Comparison of ENCODE assay signal across 19 mouse cellular contexts in the genomic region with DNA sequence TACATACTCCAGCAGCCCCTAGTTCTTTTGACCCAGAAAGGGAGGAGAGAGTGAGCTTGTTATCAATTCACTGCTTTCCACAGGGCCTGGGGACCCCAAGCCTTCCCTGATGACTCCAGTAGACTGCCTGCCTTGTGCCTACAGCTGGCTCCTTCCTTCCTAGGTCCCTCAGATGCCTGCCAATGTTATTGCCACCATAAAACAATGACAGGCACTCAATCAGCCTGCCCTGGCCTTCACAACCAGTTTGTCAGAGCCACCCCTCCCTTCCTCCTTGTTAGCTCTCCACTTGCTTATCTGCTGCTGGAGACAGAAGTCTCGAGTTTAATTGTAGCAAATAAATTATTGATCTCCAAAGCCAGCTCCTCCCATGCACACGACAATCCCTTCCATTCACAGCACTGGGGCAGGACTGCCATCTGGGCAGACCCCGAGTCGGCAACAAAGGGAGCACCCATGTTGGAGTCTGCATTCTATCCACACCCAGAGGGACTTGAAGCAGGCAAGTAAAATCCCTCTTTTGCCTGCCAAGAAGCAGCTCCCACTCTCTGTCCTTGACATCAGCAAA.
A peak's percentile ranks its signal among the peaks of the same experiment; 100 is the strongest.
DNase-seq lines count a peak whose midpoint lies in the region; ATAC-seq and TF ChIP-seq lines count a peak whose summit lies in the region.
"Had no signal": no experiment of that assay in that cellular context is flagged by ENCODE, and none has a peak within 500 bp of the region (broad histone marks: within the 10 kb centered on the region; RNA-seq: fewer than 3 reads in every experiment).

No protein-coding gene starts in this region.

- H3K36me3 ChIP-seq in kidney, postnatal 0 days (ENCODE audit: insufficient read depth, low read length) = no peaks in the 10 kb centered on the region
- H3K36me3 ChIP-seq in kidney, adult 2 months (ENCODE audit: control insufficient read depth, insufficient read depth, low read length) = no peaks in the 10 kb centered on the region
- H3K36me3 ChIP-seq in limb, embryonic 10.5 days = no peaks in the 10 kb centered on the region
- H3K36me3 ChIP-seq in forebrain, embryonic 11.5 days (ENCODE audit: control insufficient read depth, insufficient read depth, low read length) = no peaks in the 10 kb centered on the region
- H3K36me3 ChIP-seq: embryonic facial prominence, embryonic 10.5 days; forebrain, embryonic 15.5 days; heart, embryonic 10.5 days; limb, embryonic 13.5 days; midbrain, embryonic 12.5 days had no signal

- TF ChIP-seq CTCF in kidney, postnatal 0 days (IDR thresholded peaks at IDR 0.05; ENCODE audit: low read depth) = no peak
- no peak for TF ChIP-seq CTCF in kidney, adult 2 months (conservative IDR thresholded peaks at IDR 0.05; ENCODE audit: insufficient read depth, insufficient read length, low read depth, low read length)

- no peaks in the 10 kb centered on the region for H3K9me3 ChIP-seq in kidney, postnatal 0 days (replicated peaks; ENCODE audit: low read length)
- no peaks in the 10 kb centered on the region for H3K9me3 ChIP-seq in limb, embryonic 10.5 days (replicated peaks)
- no peaks in the 10 kb centered on the region; the same call in 1 of the 2 replicates for H3K9me3 ChIP-seq in forebrain, embryonic 11.5 days (ENCODE audit: control insufficient read depth, low read length)
- H3K9me3 ChIP-seq: embryonic facial prominence, embryonic 10.5 days; forebrain, embryonic 15.5 days; heart, embryonic 10.5 days; limb, embryonic 13.5 days had no signal

- no peak overlapping the region for H3K4me2 ChIP-seq in kidney, postnatal 0 days (ENCODE audit: low read length)
- no peak overlapping the region for H3K4me2 ChIP-seq in forebrain, embryonic 11.5 days (ENCODE audit: low read depth, low read length, severe bottlenecking)
- H3K4me2 ChIP-seq: forebrain, embryonic 15.5 days; limb, embryonic 13.5 days; midbrain, embryonic 12.5 days had no signal

- no peak for ATAC-seq in kidney, postnatal 0 days (replicated peaks; ENCODE audit: low FRiP score, low read depth)
- ATAC-seq in forebrain, embryonic 11.5 days (replicated peaks; ENCODE audit: low FRiP score) = no peak
- ATAC-seq: forebrain, embryonic 15.5 days had no signal

- no peak for TF ChIP-seq POLR2A in kidney, adult 2 months (IDR thresholded peaks at IDR 0.05; ENCODE audit: low read depth, low read length)

- no peak overlapping the region for H3K4me3 ChIP-seq in kidney, postnatal 0 days (replicated peaks; ENCODE audit: low read depth, low read length)
- no peak overlapping the region for H3K4me3 ChIP-seq in kidney, adult 2 months (ENCODE audit: insufficient read depth, low read depth, low read length)
- no peak overlapping the region for H3K4me3 ChIP-seq in limb, embryonic 10.5 days
- H3K4me3 ChIP-seq in forebrain, embryonic 11.5 days (ENCODE audit: low read depth, low read length) = no peak overlapping the region
- H3K4me3 ChIP-seq: embryonic facial prominence, embryonic 10.5 days; forebrain, embryonic 15.5 days; heart, embryonic 10.5 days; limb, embryonic 13.5 days; midbrain, embryonic 12.5 days; myocyte had no signal

- H3K4me1 ChIP-seq in kidney, postnatal 0 days (replicated peaks; ENCODE audit: insufficient read depth, low read length) = peaks cover 12% of the 10 kb centered on the region; the same call in 1 of the 2 replicates
- H3K4me1 ChIP-seq in kidney, adult 2 months (ENCODE audit: control insufficient read depth, insufficient read depth, low read length) = no peaks in the 10 kb centered on the region
- H3K4me1 ChIP-seq in limb, embryonic 10.5 days = peaks cover 32% of the 10 kb centered on the region
- H3K4me1 ChIP-seq in forebrain, embryonic 11.5 days (replicated peaks; ENCODE audit: control insufficient read depth, insufficient read depth, low read length) = 0 out of 2 replicates have a peak, but pooled peaks cover 5% of the 10 kb centered on the region

- DNase-seq in kidney, postnatal 0 days (ENCODE audit: low spot score) = peak; percentile 44
- no peak for DNase-seq in kidney, adult 2 months
- DNase-seq in ZHBTc4 (ENCODE audit: low read depth, low spot score) = peak; percentile 22
- peak; percentile 70 for DNase-seq in adrenal gland, postnatal 14 days
- no peak for DNase-seq in limb, embryonic 10.5 days (ENCODE audit: low spot score)
- no peak for DNase-seq in forebrain, embryonic 11.5 days (ENCODE audit: low spot score)
- DNase-seq in layer of hippocampus, adult 11-12 months (ENCODE audit: low spot score) = no peak
- no peak for DNase-seq in urinary bladder, postnatal 25 days (ENCODE audit: low spot score)
- DNase-seq: cerebellum, adult 11 months; cerebellum, postnatal 25 days; gastrocnemius, postnatal 36 days; heart, postnatal 10 days; thymus, postnatal 14 days had no signal

- no peak overlapping the region for H3K27ac ChIP-seq in kidney, postnatal 0 days
- H3K27ac ChIP-seq in kidney, adult 2 months (ENCODE audit: insufficient read depth, low read depth, low read length) = no peak overlapping the region
- peak overlapping the region; percentile 0; the same call in 1 of the 2 replicates for H3K27ac ChIP-seq in limb, embryonic 10.5 days
- H3K27ac ChIP-seq in forebrain, embryonic 11.5 days (ENCODE audit: low read depth, low read length) = no peak overlapping the region
- H3K27ac ChIP-seq: embryonic facial prominence, embryonic 10.5 days; forebrain, embryonic 15.5 days; heart, embryonic 10.5 days; limb, embryonic 13.5 days; midbrain, embryonic 12.5 days had no signal

- WGBS in kidney, postnatal 0 days = 7% methylated on average over 4 of the region's 4 CpGs
- WGBS in kidney, adult 2 months = 32% methylated on average over 4 of the region's 4 CpGs
- 31% methylated on average over 4 of the region's 4 CpGs for WGBS in limb, embryonic 10.5 days
- WGBS in forebrain, embryonic 11.5 days = 75% methylated on average over 4 of the region's 4 CpGs

- H3K9ac ChIP-seq in kidney, postnatal 0 days (ENCODE audit: low read depth, low read length) = no peak overlapping the region
- no peak overlapping the region for H3K9ac ChIP-seq in forebrain, embryonic 11.5 days (ENCODE audit: low read length)
- H3K9ac ChIP-seq: forebrain, embryonic 15.5 days; limb, embryonic 13.5 days; midbrain, embryonic 12.5 days had no signal

- no peaks in the 10 kb centered on the region for H3K27me3 ChIP-seq in kidney, postnatal 0 days (ENCODE audit: insufficient read depth, low read length)
- no peaks in the 10 kb centered on the region for H3K27me3 ChIP-seq in kidney, adult 2 months (replicated peaks; ENCODE audit: control insufficient read depth, insufficient read depth, low read length)
- H3K27me3 ChIP-seq in limb, embryonic 10.5 days (ENCODE audit: low read depth, poor library complexity, severe bottlenecking) = no peaks in the 10 kb centered on the region
- H3K27me3 ChIP-seq in forebrain, embryonic 11.5 days (ENCODE audit: control insufficient read depth, insufficient read depth, low read length) = no peaks in the 10 kb centered on the region; the same call in 1 of the 2 replicates
- H3K27me3 ChIP-seq: forebrain, embryonic 15.5 days; limb, embryonic 13.5 days had no signal

Comparison
In these comparisons a context has a peak if more than half of its experiments do, and no peak if none do; other contexts are left out.
1. DNase-seq: peak in kidney, postnatal 0 days (single experiment), ZHBTc4 (single experiment) and adrenal gland, postnatal 14 days (single experiment); none in kidney, adult 2 months (single experiment), limb, embryonic 10.5 days (single experiment), forebrain, embryonic 11.5 days (single experiment), layer of hippocampus, adult 11-12 months (single experiment) and urinary bladder, postnatal 25 days (single experiment).